Mouse (Mus musculus) G1E (cell line): Measurements from ENCODE around the gene Ralgps1.

Source experiments
- CTCF ChIP-seq: IDR thresholded peaks from 2 replicates; pipeline ENCODE4 v1.5.1; 2012; ENCODE audit warnings: low read depth, low read length, inconsistent platforms, mixed read lengths
- GATA2 ChIP-seq: IDR thresholded peaks from 2 replicates; pipeline ENCODE4 v1.6.1; 2012; ENCODE audit warnings: low read depth, low read length, inconsistent platforms, borderline replicate concordance
- POLR2AphosphoS5 ChIP-seq: IDR thresholded peaks from 2 replicates; pipeline ENCODE4 v1.6.1; 2012; ENCODE audit warnings: low read depth, low read length, inconsistent platforms; ENCODE audit not compliant: insufficient replicate concordance
- TAL1 ChIP-seq: conservative IDR thresholded peaks from 2 replicates; pipeline ENCODE4 v1.6.1; 2012; ENCODE audit warnings: low read depth, low read length, inconsistent platforms, mixed read lengths

DNA sequence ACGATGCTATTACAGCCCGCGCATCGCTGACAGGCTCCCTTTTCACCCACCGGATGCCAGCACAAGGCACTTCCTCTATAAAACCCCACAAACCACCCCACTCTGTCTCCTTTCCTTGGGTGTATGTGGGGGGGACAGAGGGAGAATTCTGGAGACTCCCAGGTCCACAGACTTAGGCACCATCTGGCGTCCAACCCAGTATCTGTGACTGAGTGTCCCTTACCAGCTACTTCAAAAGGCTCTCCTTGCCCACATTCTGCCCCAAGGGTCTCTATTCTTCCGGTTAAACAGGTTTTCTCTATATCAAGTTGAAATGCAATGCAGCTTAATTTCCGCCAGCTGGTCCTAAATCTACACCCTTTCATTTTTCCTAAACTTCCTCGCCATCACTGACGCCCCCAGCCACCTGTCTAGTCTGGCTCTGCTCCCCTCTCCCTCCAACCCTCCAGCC lies 276.0 kb downstream of the Ralgps1 start:
- no peak for TF ChIP-seq CTCF
- no peak for TF ChIP-seq POLR2AphosphoS5
- no peak for TF ChIP-seq TAL1
- no peak for TF ChIP-seq GATA2
